Mouse (Mus musculus): ENCODE data around the gene Resp18.
"Not testable (repeated sequence)": the region's sequence is repeated elsewhere in the genome, so short reads cannot be mapped to it uniquely, and the experiment has no call there.

Gene Resp18

DNA sequence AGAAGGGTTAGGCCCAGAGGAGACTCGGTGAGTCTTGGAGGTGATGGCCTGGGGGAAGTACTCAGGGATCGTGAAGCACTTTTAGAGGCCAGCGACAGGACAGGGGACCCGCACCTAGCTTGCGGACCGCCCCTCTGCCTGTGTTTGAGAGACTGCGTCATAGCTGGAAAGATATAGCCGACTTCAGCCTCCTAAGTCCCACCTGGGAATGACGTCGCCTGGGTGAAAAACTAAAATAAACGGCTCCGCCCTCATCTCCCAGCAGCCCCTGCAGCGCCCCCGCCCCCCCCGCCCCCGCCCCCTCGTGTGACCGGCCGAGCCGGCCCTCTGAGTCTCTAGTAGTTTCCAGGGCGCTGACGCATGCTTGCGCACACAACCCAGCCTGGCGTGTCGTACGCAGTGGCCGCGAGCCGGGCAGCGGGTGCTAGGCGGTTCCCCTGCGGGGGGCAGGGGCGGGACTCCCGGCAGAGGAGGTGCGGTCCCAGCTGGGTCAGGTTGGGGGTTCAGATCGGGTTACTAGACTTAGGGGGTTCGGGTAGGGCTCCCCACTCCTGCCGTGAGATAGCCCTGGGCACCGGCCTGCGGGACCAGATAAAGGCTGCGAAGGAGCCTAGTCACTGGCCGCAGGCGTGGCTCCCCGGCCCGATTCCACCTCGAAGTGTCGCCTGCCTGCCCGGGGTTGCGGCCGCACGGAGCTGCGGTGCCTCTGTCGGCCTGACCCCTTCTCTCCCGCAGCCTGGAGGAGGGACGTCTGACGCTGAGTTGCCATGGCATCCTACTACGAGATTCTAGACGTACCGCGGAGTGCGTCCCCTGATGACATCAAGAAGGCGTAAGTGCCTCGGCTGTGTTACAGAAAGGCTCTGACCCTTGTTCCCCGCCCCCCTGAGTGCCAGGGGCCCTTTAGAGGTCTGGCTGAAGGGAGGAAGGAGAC is 41.8 kb downstream of the Resp18 start, which contains the start of gene Dnajb2:
Dnajb2 (plus strand) TSS at position 290 of the 934 bp plus-strand sequence.
- peak; percentile 88 to 90 for DNase-seq (ENCODE audit: low spot score in 2 of 2)

DNA sequence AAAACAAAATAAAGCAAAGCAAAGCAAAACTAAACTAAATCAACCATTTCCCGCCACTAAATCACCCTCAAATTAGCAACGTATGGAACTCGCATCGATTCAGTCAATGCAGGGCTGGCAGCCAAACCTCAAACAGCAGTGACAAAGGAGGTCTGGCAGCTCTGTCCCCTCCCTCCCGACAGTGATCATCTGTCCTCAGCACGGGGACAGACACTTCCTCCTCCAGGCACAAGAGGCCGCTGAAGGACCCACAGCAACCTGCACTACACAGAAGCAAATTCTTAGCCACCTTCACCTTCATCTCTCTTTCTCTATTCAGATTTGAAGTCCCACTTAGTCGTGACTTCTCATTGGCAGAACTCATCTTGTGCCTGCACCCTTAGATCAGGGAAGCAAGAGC is 43.6 kb downstream of the Resp18 start:
- peak; percentile 82 to 89 for DNase-seq (ENCODE audit: low spot score in 2 of 2)

GRCm38 (mm10) chr1:75232489-75232888 is 45.7 kb downstream of the Resp18 start:
- DNase-seq (ENCODE audit: low spot score in 2 of 2) = not testable (repeated sequence)

DNA sequence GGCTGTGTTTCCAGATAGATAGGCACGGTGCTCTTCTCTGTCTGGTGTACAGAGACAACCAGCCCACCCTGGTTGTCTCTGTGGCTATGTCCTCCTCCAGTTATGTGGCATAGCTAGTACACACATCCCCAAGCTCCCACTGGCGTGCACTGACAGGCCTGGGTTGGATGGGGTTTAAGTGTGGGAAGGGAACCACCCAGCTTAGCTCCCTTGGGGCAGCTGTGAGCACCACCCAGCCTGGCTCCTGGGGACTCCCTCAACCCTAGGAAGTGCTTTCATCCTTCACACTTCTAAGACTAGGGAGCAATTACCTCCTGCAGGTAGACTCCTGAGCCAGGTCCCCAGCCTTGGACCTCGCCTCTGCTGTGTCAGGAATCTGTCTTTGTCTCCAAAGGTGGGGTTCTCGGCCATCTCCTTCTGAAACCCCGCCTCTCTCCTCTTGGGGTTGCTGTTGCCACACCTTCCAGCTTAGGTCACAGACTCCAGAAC is 46.5 kb downstream of the Resp18 start, which contains the start of gene A630095N17Rik:
A630095N17Rik (minus strand) TSS at position 439 of the 489 bp plus-strand sequence.
- no peak for DNase-seq (ENCODE audit: low spot score in 2 of 2)

DNA sequence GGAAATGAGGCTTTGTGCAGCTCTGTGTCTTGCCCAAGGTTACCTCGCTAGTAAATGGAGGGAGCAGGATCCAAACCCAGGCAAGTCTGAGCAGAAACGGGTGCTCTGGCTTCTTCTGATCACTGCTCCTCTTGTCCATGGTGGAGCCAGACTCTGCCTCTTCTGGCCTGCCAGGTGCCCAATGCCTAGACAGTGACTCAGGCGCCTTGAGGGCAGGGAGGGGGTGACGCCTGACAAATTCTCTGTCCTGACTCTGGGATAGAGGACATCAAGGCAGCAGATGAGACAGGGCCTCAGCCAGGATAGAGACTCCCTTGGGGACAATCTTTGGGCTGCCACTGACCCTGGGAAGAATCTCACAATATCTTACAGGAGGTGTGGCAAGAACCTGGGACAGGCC is 47.0 kb downstream of the Resp18 start:
- DNase-seq (ENCODE audit: low spot score in 2 of 2) = no peak

DNA sequence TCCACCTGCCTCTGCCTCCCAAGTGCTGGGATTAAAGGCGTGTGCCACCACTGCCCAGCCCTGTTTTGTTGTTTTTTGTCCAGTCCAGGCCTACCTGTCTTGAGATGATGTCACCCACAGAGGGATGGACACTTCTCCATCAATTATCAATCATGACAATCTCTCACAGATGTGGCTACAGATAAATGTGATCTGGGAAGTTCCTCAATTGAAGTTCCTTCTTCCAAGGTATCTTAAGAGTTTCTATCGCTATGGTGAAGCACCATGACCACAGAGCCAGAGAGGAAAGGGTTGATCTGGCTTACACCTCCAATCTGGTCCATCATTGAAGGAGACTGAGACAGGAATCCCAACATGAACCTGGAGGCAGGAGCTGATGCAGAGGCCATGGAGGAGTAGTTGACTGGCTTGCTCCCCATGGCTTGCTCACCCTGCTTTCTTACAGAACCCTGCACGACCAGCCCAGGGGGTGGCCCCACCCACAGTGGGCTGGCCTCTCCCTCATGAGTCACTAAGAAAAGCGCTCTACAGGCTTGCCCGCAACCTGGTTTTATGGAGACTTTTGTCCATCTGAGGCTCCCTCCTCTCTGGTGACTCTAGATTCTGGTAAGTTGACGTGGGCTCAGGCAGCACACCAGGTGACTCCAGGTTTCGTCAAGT is 47.8 kb downstream of the Resp18 start:
- no peak for DNase-seq (ENCODE audit: low spot score in 2 of 2)

GRCm38 (mm10) chr1:75229158-75229557 is 49.1 kb downstream of the Resp18 start:
- DNase-seq (ENCODE audit: low spot score in 2 of 2) = no peak

DNA sequence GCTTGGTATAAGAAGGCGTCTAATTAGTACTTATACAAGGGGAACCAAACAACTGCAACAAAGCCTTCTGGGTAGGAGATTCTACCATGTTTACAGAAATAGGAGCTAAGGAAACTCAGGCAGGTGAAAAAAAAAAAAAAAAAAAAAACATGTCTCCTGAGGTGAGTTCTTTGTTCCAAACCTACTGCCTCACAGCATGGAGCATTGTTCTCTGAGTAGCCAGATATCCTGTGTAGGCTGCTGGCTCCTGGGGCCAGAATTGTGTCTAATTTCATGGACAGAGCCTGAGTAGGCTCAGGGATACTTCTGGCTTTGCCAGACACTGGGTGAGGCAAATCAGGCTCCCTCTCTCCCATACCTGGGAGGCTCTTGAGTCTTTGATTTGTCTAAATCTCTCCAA is 50.6 kb downstream of the Resp18 start:
- peak in 1 of 2 experiments; percentile 13 for DNase-seq (ENCODE audit: low spot score in 2 of 2)

- DNase-seq (ENCODE audit: low spot score in 2 of 2) = no peak
Measured at GRCm38 (mm10) chr1:75226138-75226537, 52.1 kb downstream of the Resp18 start.

GRCm38 (mm10) chr1:75225473-75225872 is 52.7 kb downstream of the Resp18 start:
- DNase-seq (ENCODE audit: low spot score in 2 of 2) = no peak

GRCm38 (mm10) chr1:75223532-75223931 is 54.7 kb downstream of the Resp18 start:
- DNase-seq (ENCODE audit: low spot score in 2 of 2) = no peak

- DNase-seq (ENCODE audit: low spot score in 2 of 2) = no peak
Measured at GRCm38 (mm10) chr1:75222926-75223325, 55.3 kb downstream of the Resp18 start.
